Mouse (Mus musculus) MEL (cell line): ENCODE measurements around the gene Dcps. TPM values are rescaled to one million over a fixed set of nuclear protein-coding genes. Genes with fewer than 3 reads are reported as not detected.

Experiments
- DNase-seq: peaks from one replicate; pipeline ENCODE4 v3.0.0; 2011; ENCODE audit warnings: low read depth, low spot score
- H3K27ac ChIP-seq: 2 replicates; pipeline ENCODE4 v1.5.1; 2012; ENCODE audit warnings: low read depth, mild to moderate bottlenecking, control low read depth, low read length, moderate library complexity; ENCODE audit not compliant: control insufficient read depth
- H3K27me3 ChIP-seq, 2 experiments: fragments of 150-350 bp in 1 of 2; sonication (generic) in 1 of 2; 2 replicates each; pipeline ENCODE4 v1.6.1; 2012; ENCODE audit warnings: low read length in 2 of 2, mild to moderate bottlenecking in 2 of 2, improper control_type of control experiment in 1 of 2, moderate library complexity in 1 of 2; ENCODE audit not compliant: insufficient read depth in 2 of 2, control insufficient read depth in 1 of 2
- H3K36me3 ChIP-seq, 2 experiments: 2 replicates each; pipeline ENCODE4 v1.6.1; 2012 to 2014; ENCODE audit warnings: low read length in 2 of 2, improper control_type of control experiment in 1 of 2, inconsistent platforms in 1 of 2, mild to moderate bottlenecking in 1 of 2; ENCODE audit not compliant: insufficient read depth in 2 of 2, control insufficient read depth in 1 of 2
- H3K4me1 ChIP-seq, 2 experiments: fragments of 150-350 bp in 1 of 2; sonication (generic) in 1 of 2; 2 replicates each; pipeline ENCODE4 v1.6.1; 2012; ENCODE audit warnings: low read length in 2 of 2, improper control_type of control experiment in 1 of 2, mild to moderate bottlenecking in 1 of 2; ENCODE audit not compliant: insufficient read depth in 2 of 2, control insufficient read depth in 1 of 2
- H3K4me3 ChIP-seq, 2 experiments: fragments of 150-350 bp in 1 of 2; sonication (generic) in 1 of 2; 2 replicates each; pipeline ENCODE4 v1.5.1; 2012; ENCODE audit warnings: low read depth in 2 of 2, low read length in 2 of 2, mild to moderate bottlenecking in 2 of 2, moderate library complexity in 2 of 2, control low read depth in 1 of 2, improper control_type of control experiment in 1 of 2; ENCODE audit not compliant: control insufficient read depth in 1 of 2, insufficient read depth in 1 of 2
- H3K79me2 ChIP-seq: 2 replicates; pipeline ENCODE4 v1.6.1; 2012; ENCODE audit warnings: mild to moderate bottlenecking, low read length, moderate library complexity; ENCODE audit not compliant: control insufficient read depth, poor library complexity, insufficient read depth
- H3K9ac ChIP-seq: 2 replicates; pipeline ENCODE4 v1.6.1; 2012; ENCODE audit warnings: low read depth, mild to moderate bottlenecking, control low read depth, low read length, moderate library complexity; ENCODE audit not compliant: control insufficient read depth, poor library complexity, severe bottlenecking
- H3K9me3 ChIP-seq: fragments of 150-350 bp; sonication (generic); replicated peaks from 2 replicates; pipeline ENCODE4 v1.6.1; 2012; ENCODE audit warnings: mild to moderate bottlenecking, low read length, improper control_type of control experiment, moderate library complexity; ENCODE audit not compliant: insufficient read depth
- CHD1 ChIP-seq: IDR thresholded peaks from 2 replicates; pipeline ENCODE4 v1.6.1; 2012; ENCODE audit warnings: low read depth, mild to moderate bottlenecking, inconsistent platforms, low read length, improper control_type of control experiment
- GABPA ChIP-seq: IDR thresholded peaks from 2 replicates; pipeline ENCODE4 v1.6.1; 2012; ENCODE audit warnings: low read depth, mild to moderate bottlenecking, inconsistent platforms, low read length, improper control_type of control experiment, moderate library complexity
- JUND ChIP-seq: IDR thresholded peaks from 2 replicates; pipeline ENCODE4 v1.6.1; 2011; ENCODE audit warnings: low read depth, mild to moderate bottlenecking, improper control_type of control experiment, low read length
- KAT2A ChIP-seq: conservative IDR thresholded peaks from 2 replicates; pipeline ENCODE4 v1.6.1; 2012; ENCODE audit warnings: low read depth, low read length, improper control_type of control experiment, inconsistent platforms
- MAX ChIP-seq: IDR thresholded peaks from 2 replicates; pipeline ENCODE4 v1.6.1; 2011; ENCODE audit warnings: low read length, improper control_type of control experiment
- MXI1 ChIP-seq: IDR thresholded peaks from 2 replicates; pipeline ENCODE4 v1.6.1; 2011; ENCODE audit warnings: mild to moderate bottlenecking, low read depth, low read length, improper control_type of control experiment
- MYB ChIP-seq: IDR thresholded peaks from 2 replicates; pipeline ENCODE4 v1.6.1; 2011; ENCODE audit warnings: mild to moderate bottlenecking, low read depth, low read length, improper control_type of control experiment
- NRF1 ChIP-seq: IDR thresholded peaks from 2 replicates; pipeline ENCODE4 v1.6.1; 2014; ENCODE audit warnings: low read depth, mild to moderate bottlenecking, inconsistent platforms, low read length, improper control_type of control experiment, moderate library complexity; ENCODE audit not compliant: poor library complexity, insufficient read depth, severe bottlenecking
- POLR2A ChIP-seq, 2 experiments: IDR thresholded peaks; 2 replicates each; pipeline ENCODE4 v1.6.1; 2011 to 2012; ENCODE audit warnings: low read length in 2 of 2, mild to moderate bottlenecking in 2 of 2, control low read depth in 1 of 2, improper control_type of control experiment in 1 of 2, low read depth in 1 of 2, moderate library complexity in 1 of 2; ENCODE audit not compliant: control insufficient read depth in 1 of 2, insufficient read depth in 1 of 2, poor library complexity in 1 of 2
- POLR2AphosphoS5 ChIP-seq: IDR thresholded peaks from 2 replicates; pipeline ENCODE4 v1.6.1; 2012; ENCODE audit warnings: low read depth, borderline replicate concordance, mild to moderate bottlenecking, inconsistent platforms, low read length, moderate library complexity, mixed read lengths
- RCOR1 ChIP-seq: IDR thresholded peaks from 2 replicates; pipeline ENCODE4 v1.6.1; 2012; ENCODE audit warnings: low read depth, mild to moderate bottlenecking, inconsistent platforms, low read length, improper control_type of control experiment
- SIN3A ChIP-seq: IDR thresholded peaks from 2 replicates; pipeline ENCODE4 v1.6.1; 2012; ENCODE audit warnings: low read length, improper control_type of control experiment, inconsistent platforms
- TAL1 ChIP-seq: IDR thresholded peaks from 2 replicates; pipeline ENCODE4 v1.6.1; 2012; ENCODE audit warnings: mild to moderate bottlenecking, inconsistent platforms, low read length, moderate library complexity, mixed read lengths
- USF2 ChIP-seq, 2 experiments: IDR thresholded peaks; 2 replicates each; pipeline ENCODE4 v1.6.1; 2011 to 2012; ENCODE audit warnings: improper control_type of control experiment in 2 of 2, low read length in 2 of 2, borderline replicate concordance in 1 of 2, inconsistent platforms in 1 of 2, low read depth in 1 of 2, mild to moderate bottlenecking in 1 of 2; ENCODE audit not compliant: insufficient read depth in 1 of 2
- ZKSCAN1 ChIP-seq: IDR thresholded peaks from 2 replicates; pipeline ENCODE4 v1.6.1; 2012; ENCODE audit warnings: low read depth, mild to moderate bottlenecking, inconsistent platforms, low read length, improper control_type of control experiment, moderate library complexity
- ZNF384 ChIP-seq: IDR thresholded peaks from 2 replicates; pipeline ENCODE4 v1.6.1; 2012; ENCODE audit warnings: low read depth, mild to moderate bottlenecking, inconsistent platforms, low read length, improper control_type of control experiment
- polyA plus RNA-seq, 2 experiments: library from polyadenylated mRNA; stranded (reverse) in 1 of 2; unstranded in 1 of 2; fragments of >175 nt in 1 of 2; fragments of >200 nt in 1 of 2; gene quantifications; 2 replicates each; pipeline versions ENCODE4 v1.2.1 to v1.2.4; 2012; ENCODE audit warnings: low replicate concordance in 2 of 2, low read depth in 1 of 2; ENCODE audit not compliant: insufficient read length in 2 of 2, insufficient read depth in 1 of 2, missing spikeins in 1 of 2
- total RNA-seq: library from RNA; depleted of rRNA; stranded (reverse); fragments of 300-350 nt; gene quantifications from 2 replicates; pipeline ENCODE4 v1.2.3, GENCODE M21; 2012

The Dcps gene
- total and polyA plus RNA-seq, 3 experiments: 54.3 to 115 TPM; not detected in 1

DNA sequence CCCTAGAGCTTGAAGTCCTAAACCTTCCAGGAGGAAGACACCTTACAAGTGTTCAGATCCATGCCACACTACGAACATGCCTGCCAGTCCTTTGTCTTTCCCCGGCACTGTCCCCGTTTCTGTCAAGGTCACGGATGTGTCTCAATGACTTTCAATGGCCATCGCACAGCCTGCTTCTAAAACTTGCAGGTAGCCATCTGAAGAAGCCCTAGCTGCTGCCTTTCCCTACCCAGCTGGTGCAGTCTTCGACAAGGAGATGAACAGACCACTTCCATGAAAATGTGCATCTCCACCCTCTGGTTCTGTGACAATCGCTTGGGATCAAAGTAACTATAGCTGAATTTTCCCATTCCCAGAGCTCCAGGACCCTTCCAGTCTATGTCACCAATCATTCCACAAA, 64.4 kb downstream of the Dcps start:
- no peak for DNase-seq
- Histone ChIP-seq H3K4me3 (no peak overlapping the region), H3K36me3 (peaks cover 0 to 22% of the 10 kb centered on the region in 2 experiments; a peak in 2 of 4 replicates), H3K27me3 (no peaks in the 10 kb centered on the region), H3K27ac (no peak overlapping the region), H3K9me3 (no peaks in the 10 kb centered on the region), H3K9ac (no peak overlapping the region), H3K4me1 (peaks cover 4 to 33% of the 10 kb centered on the region in 2 experiments), H3K79me2 (peaks cover 79% of the 10 kb centered on the region)
- no peak for TF ChIP-seq MYB
- no peak for TF ChIP-seq MXI1
- TF ChIP-seq POLR2AphosphoS5: no peak
- no peak for TF ChIP-seq KAT2A
- TF ChIP-seq SIN3A: no peak

DNA sequence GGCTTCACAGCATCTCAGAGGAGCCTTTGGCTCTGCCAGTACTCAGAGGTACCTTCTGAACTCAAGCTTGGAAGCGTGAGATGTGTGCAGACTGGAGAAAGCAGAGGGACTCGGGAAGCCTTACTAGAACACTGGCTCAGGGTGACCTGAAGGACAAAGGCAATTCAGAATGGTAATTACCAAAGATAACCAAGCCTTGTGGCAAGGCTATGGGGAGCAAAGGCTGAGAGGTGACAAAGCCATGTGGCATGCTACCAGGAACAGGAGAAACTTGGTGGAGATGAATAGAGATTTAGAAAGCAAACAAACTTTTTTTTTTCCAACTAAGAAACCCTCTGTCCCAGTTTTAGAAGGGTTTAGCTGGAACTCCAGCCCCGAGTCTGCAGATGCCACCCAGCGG, 65.3 kb downstream of the Dcps start:
- TF ChIP-seq ZKSCAN1 (no peak), GABPA (no peak), MAX (no peak), MYB (no peak), CHD1 (no peak), POLR2A (IDR thresholded peaks at IDR 0.05; ENCODE audit: control insufficient read depth in 1 of 2, insufficient read depth in 1 of 2, low read depth in 1 of 2, low read length in 2 of 2, poor library complexity in 1 of 2) (no peak), NRF1 (no peak), ZNF384 (no peak), JUND (no peak), USF2 (IDR thresholded peaks at IDR 0.05; ENCODE audit: borderline replicate concordance in 1 of 2, insufficient read depth in 1 of 2, low read depth in 1 of 2, low read length in 2 of 2) (no peak), RCOR1 (no peak), TAL1 (no peak)
- Histone ChIP-seq H3K36me3 (peaks cover 0 to 23% of the 10 kb centered on the region in 2 experiments; a peak in 2 of 4 replicates), H3K27ac (no peak overlapping the region), H3K79me2 (peaks cover 72% of the 10 kb centered on the region), H3K4me1 (peaks cover 8 to 36% of the 10 kb centered on the region in 2 experiments), H3K4me3 (no peak overlapping the region), H3K9ac (no peak overlapping the region), H3K9me3 (no peaks in the 10 kb centered on the region), H3K27me3 (no peaks in the 10 kb centered on the region)
- no peak for DNase-seq
